Mouse (Mus musculus) ES-Bruce4 (cell line): ENCODE results near the gene Castor1. TPM values are rescaled to one million over a fixed set of nuclear protein-coding genes. Genes with fewer than 3 reads are reported as not detected.

Experiments used
- H3K27ac ChIP-seq: 2 replicates; pipeline ENCODE4 v1.5.1; 2012; ENCODE audit warnings: low read length, inconsistent platforms; ENCODE audit not compliant: insufficient read depth
- H3K27me3 ChIP-seq: 2 replicates; pipeline ENCODE4 v1.6.1; 2012; ENCODE audit warnings: mild to moderate bottlenecking, low read length, inconsistent platforms; ENCODE audit not compliant: control insufficient read depth, poor library complexity, insufficient read depth, severe bottlenecking
- H3K36me3 ChIP-seq: 2 replicates; pipeline ENCODE4 v1.6.1; 2012; ENCODE audit warnings: inconsistent platforms, mild to moderate bottlenecking, low read length, moderate library complexity; ENCODE audit not compliant: control insufficient read depth, poor library complexity, insufficient read depth, severe bottlenecking
- H3K4me1 ChIP-seq: one replicate; pipeline ENCODE4 v1.8.1; 2011; ENCODE audit warnings: low read length; ENCODE audit not compliant: control insufficient read depth, insufficient read depth
- H3K4me3 ChIP-seq: 2 replicates; pipeline ENCODE4 v1.5.1; 2011; ENCODE audit warnings: low read depth, mild to moderate bottlenecking, low read length
- H3K9ac ChIP-seq: 2 replicates; pipeline ENCODE4 v1.6.1; 2012; ENCODE audit warnings: low read depth, mild to moderate bottlenecking, inconsistent platforms; ENCODE audit not compliant: poor library complexity, severe bottlenecking
- H3K9me3 ChIP-seq: replicated peaks from 2 replicates; pipeline ENCODE4 v1.6.1; 2012; ENCODE audit warnings: mild to moderate bottlenecking, low read length, inconsistent platforms; ENCODE audit not compliant: control insufficient read depth, poor library complexity, insufficient read depth, severe bottlenecking
- CTCF ChIP-seq: IDR thresholded peaks from one replicate; pipeline ENCODE4 v1.8.1; 2011; ENCODE audit warnings: low read depth, low read length
- EP300 ChIP-seq: IDR thresholded peaks from 2 replicates; pipeline ENCODE4 v1.6.1; 2011; ENCODE audit warnings: low read depth, low read length; ENCODE audit not compliant: insufficient read depth
- POLR2A ChIP-seq: IDR thresholded peaks from one replicate; pipeline ENCODE4 v1.8.1; 2011; ENCODE audit warnings: low read length; ENCODE audit not compliant: insufficient read depth
- polyA plus RNA-seq: library from polyadenylated mRNA; stranded (reverse); fragments of >200 nt; gene quantifications from 2 replicates; pipeline ENCODE4 v1.2.4, GENCODE M21; 2011; ENCODE audit warnings: low read depth; ENCODE audit not compliant: missing spikeins, insufficient read depth, insufficient read length

Castor1 gene
- polyA plus RNA-seq, 1 experiment, result 29.6 TPM

GRCm38 (mm10) chr11:4205097-4205655, 12.8 kb upstream of the Castor1 start:
- H3K4me3 ChIP-seq, result no peak overlapping the region
- no peaks in the 10 kb centered on the region for H3K9me3 ChIP-seq
- peaks cover 2% of the 10 kb centered on the region; the same call in 1 of the 2 replicates for H3K36me3 ChIP-seq
- no peaks in the 10 kb centered on the region for H3K4me1 ChIP-seq
- H3K27me3 ChIP-seq, result no peaks in the 10 kb centered on the region
- TF ChIP-seq EP300 (no peak), POLR2A (no peak), CTCF (no peak)
- no peak overlapping the region for H3K9ac ChIP-seq
- H3K27ac ChIP-seq, result no peak overlapping the region

GRCm38 (mm10) chr11:4205951-4206350, 12.1 kb upstream of the Castor1 start:
- Histone ChIP-seq H3K9me3 (no peaks in the 10 kb centered on the region), H3K27ac (no peak overlapping the region), H3K4me1 (no peaks in the 10 kb centered on the region), H3K36me3 (peaks cover 2% of the 10 kb centered on the region; the same call in 1 of the 2 replicates), H3K9ac (no peak overlapping the region), H3K27me3 (no peaks in the 10 kb centered on the region), H3K4me3 (no peak overlapping the region)
- TF ChIP-seq EP300, result no peak
- TF ChIP-seq CTCF, result no peak
- no peak for TF ChIP-seq POLR2A

DNA sequence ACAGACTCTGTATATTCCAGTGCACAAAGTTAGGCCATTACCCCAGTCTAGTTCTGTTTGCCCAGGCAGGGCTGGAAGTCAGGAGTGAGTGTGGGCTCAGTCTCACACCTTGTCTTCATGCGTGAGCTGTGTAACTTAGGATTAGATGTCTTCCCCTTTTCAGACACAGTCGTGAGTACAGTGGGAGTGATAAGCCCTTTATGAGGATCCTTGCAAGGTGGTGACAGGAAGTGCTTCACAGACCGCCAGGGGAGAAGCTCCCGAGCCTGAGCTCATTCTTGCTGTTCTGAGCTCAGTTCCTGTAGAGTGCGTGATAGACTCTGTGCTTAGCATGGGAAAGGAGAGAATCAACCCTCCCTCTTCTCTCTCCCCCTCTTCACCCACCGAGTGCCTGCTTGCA, 11.5 kb upstream of the Castor1 start:
- H3K36me3 ChIP-seq, result peaks cover 2% of the 10 kb centered on the region; the same call in 1 of the 2 replicates
- H3K27ac ChIP-seq, result no peak overlapping the region
- no peak overlapping the region for H3K9ac ChIP-seq
- no peaks in the 10 kb centered on the region for H3K4me1 ChIP-seq
- H3K9me3 ChIP-seq, result no peaks in the 10 kb centered on the region
- no peak overlapping the region for H3K4me3 ChIP-seq
- H3K27me3 ChIP-seq, result no peaks in the 10 kb centered on the region
- TF ChIP-seq EP300 (no peak), CTCF (no peak), POLR2A (no peak)

DNA sequence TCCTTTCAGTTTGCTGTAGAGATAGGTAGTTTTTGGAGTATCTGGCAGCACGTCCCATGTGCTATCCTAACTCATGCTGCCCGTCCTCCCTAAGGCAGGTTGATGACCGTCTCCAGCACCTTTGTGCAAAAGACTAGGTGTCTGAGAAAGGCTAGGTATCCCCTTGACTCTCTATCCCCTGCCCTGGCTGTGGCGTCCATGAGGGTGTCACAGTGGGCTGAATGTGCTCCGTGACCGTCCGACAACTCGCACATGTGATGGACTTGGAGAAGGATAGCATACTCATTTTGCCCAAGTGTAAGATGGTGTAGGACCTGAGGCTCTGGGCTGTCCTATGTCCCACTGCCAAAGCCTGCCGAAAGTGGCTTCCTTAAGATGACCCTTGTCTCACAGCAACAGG, 10.4 kb upstream of the Castor1 start:
- no peaks in the 10 kb centered on the region for H3K9me3 ChIP-seq
- H3K27me3 ChIP-seq, result no peaks in the 10 kb centered on the region
- no peak overlapping the region for H3K4me3 ChIP-seq
- peaks cover 2% of the 10 kb centered on the region; the same call in 1 of the 2 replicates for H3K36me3 ChIP-seq
- H3K9ac ChIP-seq, result no peak overlapping the region
- H3K4me1 ChIP-seq, result no peaks in the 10 kb centered on the region
- no peak overlapping the region for H3K27ac ChIP-seq
- TF ChIP-seq POLR2A, result no peak
- TF ChIP-seq EP300, result no peak
- TF ChIP-seq CTCF, result no peak

- no peak for TF ChIP-seq POLR2A
- peak; percentile 6 for TF ChIP-seq CTCF
- no peak for TF ChIP-seq EP300
- H3K36me3 ChIP-seq, result peaks cover 2% of the 10 kb centered on the region; the same call in 1 of the 2 replicates
Measured at GRCm38 (mm10) chr11:4209556-4209955, 8.5 kb upstream of the Castor1 start.

DNA sequence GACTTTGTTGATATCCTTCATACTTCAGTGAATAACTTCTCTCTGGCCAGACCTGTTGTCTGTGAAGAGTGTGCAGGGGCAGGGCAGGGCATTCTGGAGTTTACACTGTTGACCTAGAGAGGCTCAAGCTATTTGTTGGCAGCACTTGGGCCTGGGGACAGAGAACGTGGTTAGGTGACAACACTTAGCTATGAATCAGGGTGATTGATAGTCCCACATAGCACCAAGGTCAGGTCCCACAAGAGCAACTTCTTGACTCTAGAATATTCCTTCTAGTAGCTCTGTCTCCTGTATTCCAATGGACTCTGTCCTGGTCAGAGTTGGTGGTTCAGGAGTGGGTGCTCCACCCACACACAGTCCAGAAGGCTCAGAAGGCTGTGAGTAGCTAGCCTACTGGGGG, 7.2 kb upstream of the Castor1 start:
- Histone ChIP-seq H3K9me3 (no peaks in the 10 kb centered on the region), H3K9ac (no peak overlapping the region), H3K27me3 (no peaks in the 10 kb centered on the region), H3K36me3 (peaks cover 2% of the 10 kb centered on the region; the same call in 1 of the 2 replicates), H3K27ac (no peak overlapping the region), H3K4me1 (peaks cover 3% of the 10 kb centered on the region), H3K4me3 (no peak overlapping the region)
- TF ChIP-seq CTCF, result no peak
- no peak for TF ChIP-seq POLR2A
- TF ChIP-seq EP300, result no peak

More at GRCm38 (mm10) chr11:4209556-4209955, 8.5 kb upstream of the Castor1 start:
- Histone ChIP-seq H3K27ac (no peak overlapping the region), H3K9me3 (no peaks in the 10 kb centered on the region), H3K9ac (no peak overlapping the region), H3K27me3 (no peaks in the 10 kb centered on the region), H3K4me3 (no peak overlapping the region), H3K4me1 (peaks cover 3% of the 10 kb centered on the region)
